Mouse (Mus musculus) Patski (cell line): ENCODE data around the gene Dhrs2. TPM values are rescaled to one million over a fixed set of nuclear protein-coding genes. Genes with fewer than 3 reads are reported as not detected.
A peak's percentile ranks its signal among the peaks of the same experiment; 100 is the strongest.

Source experiments
- ATAC-seq: fragments of 100-300 bp; one replicate; pipeline ENCODE4 v1.8.0; 2021
- CTCF ChIA-PET: fragments of 350-600 bp; sonication (Branson Sonifier 250); formaldehyde crosslinking; loops from one replicate; lab custom pipeline; 2022; ENCODE audit warnings: inconsistent platforms; lab: Charles Lee
- POLR2A ChIA-PET: fragments of 350-600 bp; sonication (Branson Sonifier 250); formaldehyde crosslinking; loops from one replicate; lab custom pipeline; 2022; ENCODE audit warnings: antibody characterized with exemption, inconsistent platforms; lab: Charles Lee
- DNase-seq: peaks from one replicate; pipeline ENCODE4 v3.0.0-alpha.2; 2011; ENCODE audit warnings: low read depth, low spot score
- H3K27me3 ChIP-seq: fragments of 371-371 bp; one replicate; pipeline ENCODE4 v1.5.1; 2021
- CTCF ChIP-seq: fragments of 100-300 bp; IDR thresholded peaks from one replicate; pipeline ENCODE4 v1.5.1; 2021
- in situ Hi-C: fragments of 300-500 bp; cut with MboI; formaldehyde crosslinking; loops from 3 replicates; pipeline ENCODE4 v1.11.1; 2018; ENCODE audit warnings: low pct_unique_long_range_greater_than_20kb, mixed read lengths
- polyA plus RNA-seq: library from polyadenylated mRNA; unstranded; gene quantifications from one replicate; pipeline ENCODE4 v1.2.3, GENCODE M21; 2021

Gene Dhrs2
- polyA plus RNA-seq, 1 experiment from 2014 or later: not detected

GRCm38 (mm10) chr14:55247181-55247580 lies 25.4 kb downstream of the Dhrs2 start:
- in situ Hi-C loops: no loop called here
- ATAC-seq: no peak
- POLR2A ChIA-PET: no interaction called here

GRCm38 (mm10) chr14:55248284-55248683 lies 26.5 kb downstream of the Dhrs2 start:
- TF ChIP-seq CTCF: no peak
- in situ Hi-C loops: no loop called here
- no peak for DNase-seq
- CTCF ChIA-PET: no interaction called here
- ATAC-seq: no peak
- H3K27me3 ChIP-seq: peaks cover 23% of the 10 kb centered on the region
- POLR2A ChIA-PET: no interaction called here

More at GRCm38 (mm10) chr14:55247181-55247580, 25.4 kb downstream of the Dhrs2 start:
- CTCF ChIA-PET: no interaction called here
- TF ChIP-seq CTCF: no peak
- no peak for DNase-seq
- peaks cover 22% of the 10 kb centered on the region for H3K27me3 ChIP-seq

- peaks cover 17% of the 10 kb centered on the region for H3K27me3 ChIP-seq
- ChIA-PET CTCF (no interaction called here), POLR2A (no interaction called here)
- in situ Hi-C loops: no loop called here
- ATAC-seq: no peak
- DNase-seq: no peak
- TF ChIP-seq CTCF: no peak
Measured at GRCm38 (mm10) chr14:55253580-55253979, 31.8 kb downstream of the Dhrs2 start.

DNA sequence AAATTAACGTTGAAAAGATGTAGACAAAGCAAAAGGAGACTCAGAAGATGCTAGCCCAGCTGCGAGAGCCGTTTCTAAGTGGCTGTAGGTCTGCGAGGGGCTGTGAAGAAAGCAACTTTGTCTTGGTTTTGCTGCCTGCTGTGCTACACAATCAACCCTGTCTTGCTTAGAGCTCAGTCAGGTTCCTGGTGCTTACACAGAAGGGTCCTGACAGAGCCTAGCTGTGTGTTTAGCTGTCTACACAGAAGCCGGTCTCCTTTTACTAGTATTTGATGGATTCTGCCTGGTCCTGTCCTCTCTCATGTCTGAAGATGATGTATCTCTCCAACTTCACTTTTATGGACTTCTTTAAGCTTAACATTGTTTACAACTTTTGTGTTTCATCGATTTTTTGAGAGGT lies 33.6 kb downstream of the Dhrs2 start:
- ATAC-seq: no peak
- DNase-seq: no peak
- ChIA-PET CTCF (interaction anchor here (0.9 kb wide), 1 partner anchor 23 kb away, joined by 3 read pairs; no protein-coding TSS in a partner anchor), POLR2A (no interaction called here)
- H3K27me3 ChIP-seq: peaks cover 12% of the 10 kb centered on the region
- in situ Hi-C loops: no loop called here
- no peak for TF ChIP-seq CTCF

DNA sequence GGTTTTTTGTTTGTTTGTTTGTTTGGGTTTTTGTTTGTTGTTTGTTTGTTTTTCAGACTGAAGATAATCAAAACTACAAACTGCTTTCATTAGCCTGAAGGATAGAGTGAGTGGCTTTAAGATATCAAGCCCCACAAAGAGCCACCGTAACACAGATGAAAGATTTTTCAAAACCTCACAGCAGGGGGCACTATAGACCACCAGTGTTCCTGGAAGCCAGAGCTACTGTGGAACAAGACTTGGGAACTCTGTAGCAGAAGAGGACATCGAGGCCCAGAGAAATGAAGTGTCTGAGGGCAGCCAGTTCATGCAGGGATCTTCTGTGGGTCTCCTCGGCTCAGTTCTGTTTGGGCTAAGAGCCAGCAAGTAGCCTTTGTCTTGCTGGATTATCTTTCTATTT lies 49.4 kb downstream of the Dhrs2 start:
- in situ Hi-C loops: no loop called here
- ATAC-seq (no peak), DNase-seq (no peak)
- ChIA-PET POLR2A (interaction anchor here (0.6 kb wide), 1 partner anchor 17 kb away, joined by 3 read pairs; no protein-coding TSS in a partner anchor), CTCF (no interaction called here)
- H3K27me3 ChIP-seq: peaks cover 30% of the 10 kb centered on the region
- TF ChIP-seq CTCF: peak; percentile 53

GRCm38 (mm10) chr14:55273023-55273422 lies 51.2 kb downstream of the Dhrs2 start:
- CTCF ChIA-PET: no interaction called here
- TF ChIP-seq CTCF: no peak
- peaks cover 27% of the 10 kb centered on the region for H3K27me3 ChIP-seq
- ATAC-seq (no peak), DNase-seq (no peak)
- in situ Hi-C loops: no loop called here
- POLR2A ChIA-PET: no interaction called here

DNA sequence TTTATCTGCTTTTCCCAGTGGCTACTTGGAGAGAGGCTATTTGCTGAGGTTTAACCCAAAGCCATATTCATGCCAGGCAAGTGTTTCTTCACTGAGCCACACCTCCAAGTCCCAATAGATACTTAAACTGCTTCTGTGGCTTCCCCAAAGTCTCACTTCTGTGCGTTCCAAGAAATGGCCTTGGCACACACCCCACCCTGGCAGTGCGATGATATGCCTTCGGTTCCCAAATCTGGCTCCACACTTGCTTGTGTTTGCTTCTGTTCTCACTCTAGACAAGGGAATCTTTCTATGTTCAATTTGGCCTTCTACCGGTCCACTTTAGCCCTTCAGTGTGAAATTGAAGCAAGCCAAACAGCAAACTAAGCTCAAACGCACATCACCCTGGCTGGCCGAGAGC lies 53.0 kb downstream of the Dhrs2 start:
- no peak for TF ChIP-seq CTCF
- POLR2A ChIA-PET: no interaction called here
- ATAC-seq: no peak
- in situ Hi-C loops: no loop called here
- DNase-seq: no peak
- peaks cover 25% of the 10 kb centered on the region for H3K27me3 ChIP-seq
- CTCF ChIA-PET: no interaction called here

- ATAC-seq (no peak), DNase-seq (no peak)
- in situ Hi-C loops: no loop called here
- no peak for TF ChIP-seq CTCF
- peaks cover 25% of the 10 kb centered on the region for H3K27me3 ChIP-seq
- CTCF ChIA-PET: interaction anchor here (0.8 kb wide), 1 partner anchor 24 kb away, joined by 3 read pairs; no protein-coding TSS in a partner anchor
- POLR2A ChIA-PET: no interaction called here
Measured at GRCm38 (mm10) chr14:55279322-55280069, 57.7 kb downstream of the Dhrs2 start.

Other genes with a start within 250 kb of the Dhrs2 start
- gene Gm17428, start 245.1 kb upstream of the Dhrs2 start, polyA plus RNA-seq: not detected
- gene Myh7, start 227.4 kb upstream of the Dhrs2 start, polyA plus RNA-seq: 0.23 TPM
- 43.7 TPM for gene Ngdn, start 206.6 kb upstream of the Dhrs2 start, polyA plus RNA-seq
- 6.1 TPM for gene Zfhx2, start 129.7 kb upstream of the Dhrs2 start, polyA plus RNA-seq
- 31.8 TPM for gene Thtpa, start 127.2 kb upstream of the Dhrs2 start, polyA plus RNA-seq
- gene Ap1g2, start 115.4 kb upstream of the Dhrs2 start, polyA plus RNA-seq: 25.9 TPM
- 0.92 TPM for gene Jph4, start 105.1 kb upstream of the Dhrs2 start, polyA plus RNA-seq